Mouse (Mus musculus) adrenal gland, adult 2 months (tissue): ENCODE measurements around the gene Tdrd1. TPM values are rescaled to one million over a fixed set of nuclear protein-coding genes. Genes with fewer than 3 reads are reported as not detected.
"Not testable (repeated sequence)": the region's sequence is repeated elsewhere in the genome, so short reads cannot be mapped to it uniquely, and the experiment has no call there.

ENCODE experiments used
- DNase-seq: peaks from one replicate; pipeline ENCODE4 v3.0.0; 2021
- long read RNA-seq: library from polyadenylated mRNA; stranded (forward); transcript quantifications from one replicate; pipeline ENCODE4 v2.0.0, GENCODE M21; 2021
- polyA plus RNA-seq: library from polyadenylated mRNA; depleted of rRNA; stranded (reverse); fragments of >200 nt; gene quantifications from 2 replicates; pipeline ENCODE4 v1.2.3, GENCODE M21; 2012; rRNA removed
- total RNA-seq, 2 experiments: library from RNA; stranded (reverse); gene quantifications; 2 replicates each; pipeline ENCODE4 v1.2.3; 2021

The Tdrd1 gene
- total RNA-seq (not detected), polyA plus RNA-seq (not detected in 2 replicates)
- long read RNA-seq: 0 reads

- DNase-seq: no peak
Observed at GRCm38 (mm10) chr19:56826047-56826631, at the start of gene Tdrd1. TSS of gene Tdrd1 (plus strand) at chr19:56826209.

GRCm38 (mm10) chr19:56776719-56777382, 49.2 kb upstream of the Tdrd1 start:
- DNase-seq: peak; percentile 59

- not testable (repeated sequence) for DNase-seq
Observed at GRCm38 (mm10) chr19:56778532-56778931, 47.5 kb upstream of the Tdrd1 start.

- DNase-seq: no peak
Observed at GRCm38 (mm10) chr19:56787911-56788310, 38.1 kb upstream of the Tdrd1 start.

GRCm38 (mm10) chr19:56788952-56789351, 37.1 kb upstream of the Tdrd1 start:
- no peak for DNase-seq

GRCm38 (mm10) chr19:56797376-56797775, 28.6 kb upstream of the Tdrd1 start:
- DNase-seq: no peak

GRCm38 (mm10) chr19:56800226-56800625, 25.8 kb upstream of the Tdrd1 start:
- no peak for DNase-seq

- no peak for DNase-seq
Observed at GRCm38 (mm10) chr19:56800930-56801655, 24.9 kb upstream of the Tdrd1 start.

GRCm38 (mm10) chr19:56801656-56802351, 24.2 kb upstream of the Tdrd1 start:
- DNase-seq: no peak

GRCm38 (mm10) chr19:56802352-56802746, 23.7 kb upstream of the Tdrd1 start:
- DNase-seq: no peak

- no peak for DNase-seq
Observed at GRCm38 (mm10) chr19:56805366-56805765, 20.6 kb upstream of the Tdrd1 start.

GRCm38 (mm10) chr19:56807122-56807521, 18.9 kb upstream of the Tdrd1 start:
- no peak for DNase-seq

- no peak for DNase-seq
Observed at GRCm38 (mm10) chr19:56808771-56809170, 17.2 kb upstream of the Tdrd1 start.

- no peak for DNase-seq
Observed at GRCm38 (mm10) chr19:56810641-56811146, 15.3 kb upstream of the Tdrd1 start.

GRCm38 (mm10) chr19:56811590-56811989, 14.4 kb upstream of the Tdrd1 start:
- peak; percentile 52 for DNase-seq

GRCm38 (mm10) chr19:56813360-56813759, 12.6 kb upstream of the Tdrd1 start:
- no peak for DNase-seq

GRCm38 (mm10) chr19:56817851-56818526, 8.0 kb upstream of the Tdrd1 start:
- no peak for DNase-seq

- peak; percentile 3 for DNase-seq
Observed at GRCm38 (mm10) chr19:56821040-56821797, 4.8 kb upstream of the Tdrd1 start.

- peak; percentile 97 for DNase-seq
Observed at GRCm38 (mm10) chr19:56821798-56822447, 4.1 kb upstream of the Tdrd1 start, which contains the start of gene Ccdc186. TSS of gene Ccdc186 (minus strand) at chr19:56822190.

- DNase-seq: no peak
Observed at GRCm38 (mm10) chr19:56822448-56822836, 3.6 kb upstream of the Tdrd1 start.
